Mouse (Mus musculus) kidney, adult 9 months (tissue): ENCODE measurements around the gene Add1.

Experiments
- DNase-seq: peaks from one replicate; pipeline ENCODE4 v3.0.0; 2022

The Add1 gene

GRCm38 (mm10) chr5:34609966-34610365 is 36.5 kb downstream of the Add1 start:
- DNase-seq = peak; percentile 26

GRCm38 (mm10) chr5:34632996-34633395 is 59.5 kb downstream of the Add1 start:
- DNase-seq = no peak

GRCm38 (mm10) chr5:34633641-34634040 is 60.2 kb downstream of the Add1 start:
- no peak for DNase-seq

- DNase-seq = no peak
Observed at GRCm38 (mm10) chr5:34634746-34635400, 61.4 kb downstream of the Add1 start.

- DNase-seq = no peak
Observed at GRCm38 (mm10) chr5:34635665-34636192, 62.3 kb downstream of the Add1 start.

GRCm38 (mm10) chr5:34636481-34637287 is 63.2 kb downstream of the Add1 start, which contains the start of gene Mfsd10:
Gene Mfsd10, minus strand, starts transcription at chr5:34637212.
- DNase-seq = peak; percentile 81

GRCm38 (mm10) chr5:34637591-34638156 is 64.2 kb downstream of the Add1 start:
- DNase-seq = no peak

GRCm38 (mm10) chr5:34641991-34642390 is 68.5 kb downstream of the Add1 start:
- peak; percentile 78 for DNase-seq

- DNase-seq = peak; percentile 79
Observed at GRCm38 (mm10) chr5:34642932-34643331, 69.5 kb downstream of the Add1 start.

- DNase-seq = peak; percentile 69
Observed at GRCm38 (mm10) chr5:34647581-34647980, 74.1 kb downstream of the Add1 start.

- DNase-seq = no peak
Observed at GRCm38 (mm10) chr5:34652961-34653360, 79.5 kb downstream of the Add1 start.

GRCm38 (mm10) chr5:34654881-34655280 is 81.4 kb downstream of the Add1 start:
- DNase-seq = no peak

GRCm38 (mm10) chr5:34657556-34657955 is 84.1 kb downstream of the Add1 start:
- DNase-seq = no peak

- peak; percentile 100 for DNase-seq
Observed at GRCm38 (mm10) chr5:34659686-34660590, 86.5 kb downstream of the Add1 start, which contains the start of the genes Nop14 and Grk4. Gene Nop14, minus strand, starts transcription at chr5:34660148. Gene Grk4, plus strand, starts transcription at chr5:34660379.

- peak; percentile 46 for DNase-seq
Observed at GRCm38 (mm10) chr5:34660591-34661130, 87.2 kb downstream of the Add1 start.

- DNase-seq = no peak
Observed at GRCm38 (mm10) chr5:34661909-34662308, 88.4 kb downstream of the Add1 start.

- no peak for DNase-seq
Observed at GRCm38 (mm10) chr5:34663231-34663630, 89.8 kb downstream of the Add1 start.

GRCm38 (mm10) chr5:34669493-34669892 is 96.0 kb downstream of the Add1 start:
- DNase-seq = peak; percentile 50

GRCm38 (mm10) chr5:34670280-34670679 is 96.8 kb downstream of the Add1 start:
- DNase-seq = peak; percentile 61
